Mouse (Mus musculus) right cerebral cortex, postnatal 36 days (tissue): ENCODE data around the gene Ptx4.
"Not testable (repeated sequence)": the region's sequence is repeated elsewhere in the genome, so short reads cannot be mapped to it uniquely, and the experiment has no call there.

Experiments used
- DNase-seq, 2 experiments: peaks; one replicate each; pipeline ENCODE4 v3.0.0; 2022; ENCODE audit warnings: low spot score in 2 of 2, mixed read lengths in 1 of 2

Ptx4 gene

DNA sequence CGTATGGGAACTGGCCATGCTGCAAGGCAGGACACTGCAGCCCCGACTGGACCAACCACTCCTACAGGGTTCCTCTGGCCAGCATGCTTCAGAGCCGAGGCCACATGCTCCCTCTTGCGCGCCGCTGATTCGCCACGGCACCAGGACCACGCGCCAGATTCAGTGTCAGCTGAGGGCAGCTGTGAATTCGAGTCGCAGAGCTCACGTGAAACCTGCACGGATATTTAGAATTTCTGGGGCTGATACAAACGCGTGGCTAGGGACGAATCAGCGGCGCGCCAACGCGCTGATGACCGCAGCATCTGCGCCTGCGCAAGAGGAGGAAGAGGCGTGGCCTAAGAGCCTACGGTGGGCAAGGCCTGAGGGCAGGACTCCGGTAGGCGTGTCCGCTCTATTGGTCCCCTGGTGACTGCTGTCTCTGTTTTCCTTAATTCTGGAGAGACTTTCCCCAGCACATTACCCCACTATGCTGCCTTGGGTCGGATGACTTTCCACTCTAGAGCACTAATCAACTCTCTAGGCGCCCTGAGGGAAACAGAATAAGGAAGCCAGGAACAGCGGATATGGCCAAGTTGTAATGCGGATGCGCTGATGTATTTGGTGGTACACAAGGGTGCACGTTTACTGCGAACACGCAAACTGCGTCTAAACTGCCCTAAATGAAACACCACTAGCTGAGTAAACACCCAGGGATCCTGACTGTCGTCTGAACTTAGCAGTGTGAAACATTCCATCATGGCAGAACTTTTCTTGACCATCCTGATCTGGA lies 4.7 kb upstream of the Ptx4 start, which contains the start of gene Telo2:
TSS of gene Telo2 (minus strand) at position 304 of the 769 bp plus-strand sequence.
- peak; percentile 86 to 87 for DNase-seq

DNA sequence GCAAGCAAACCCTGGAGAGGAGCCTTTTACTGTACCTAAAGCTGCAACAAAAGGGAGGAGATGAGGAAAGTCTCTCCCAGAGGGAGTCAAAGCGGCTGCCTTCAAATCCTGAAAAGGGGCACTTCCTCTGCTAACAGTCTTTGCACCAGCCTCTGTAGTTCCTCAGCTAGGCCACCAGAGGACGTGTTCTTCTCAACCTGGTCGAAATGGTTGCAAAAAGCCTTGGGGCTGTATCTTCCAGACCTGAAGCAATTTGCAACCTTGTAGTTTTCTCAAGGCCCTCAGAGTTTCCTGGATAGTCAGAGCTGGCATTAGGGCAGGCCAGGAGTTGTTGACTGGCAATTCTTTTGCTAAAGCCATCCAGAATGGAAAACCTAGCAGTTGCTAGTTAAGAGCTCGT lies 3.3 kb upstream of the Ptx4 start:
- DNase-seq, result no peak

DNA sequence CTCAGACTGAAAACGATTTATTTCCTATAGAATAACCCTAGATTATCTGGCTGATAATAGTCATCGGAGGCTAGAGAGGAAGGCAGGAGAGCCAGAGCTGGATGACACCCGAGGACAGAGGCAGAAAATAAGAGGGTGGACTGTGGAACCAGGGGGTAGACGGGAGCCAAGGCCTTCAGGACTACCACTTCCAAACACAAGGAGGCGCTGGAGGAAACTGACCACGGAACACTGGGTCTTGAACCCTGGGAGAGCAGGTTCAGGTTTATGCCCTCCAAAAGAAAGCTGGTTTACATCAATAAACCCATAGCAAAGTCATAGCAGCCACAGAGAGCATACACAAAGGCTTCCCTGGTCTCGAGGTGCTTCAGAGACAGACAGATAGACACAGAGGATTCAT lies 3.4 kb downstream of the Ptx4 start:
- no peak for DNase-seq

DNA sequence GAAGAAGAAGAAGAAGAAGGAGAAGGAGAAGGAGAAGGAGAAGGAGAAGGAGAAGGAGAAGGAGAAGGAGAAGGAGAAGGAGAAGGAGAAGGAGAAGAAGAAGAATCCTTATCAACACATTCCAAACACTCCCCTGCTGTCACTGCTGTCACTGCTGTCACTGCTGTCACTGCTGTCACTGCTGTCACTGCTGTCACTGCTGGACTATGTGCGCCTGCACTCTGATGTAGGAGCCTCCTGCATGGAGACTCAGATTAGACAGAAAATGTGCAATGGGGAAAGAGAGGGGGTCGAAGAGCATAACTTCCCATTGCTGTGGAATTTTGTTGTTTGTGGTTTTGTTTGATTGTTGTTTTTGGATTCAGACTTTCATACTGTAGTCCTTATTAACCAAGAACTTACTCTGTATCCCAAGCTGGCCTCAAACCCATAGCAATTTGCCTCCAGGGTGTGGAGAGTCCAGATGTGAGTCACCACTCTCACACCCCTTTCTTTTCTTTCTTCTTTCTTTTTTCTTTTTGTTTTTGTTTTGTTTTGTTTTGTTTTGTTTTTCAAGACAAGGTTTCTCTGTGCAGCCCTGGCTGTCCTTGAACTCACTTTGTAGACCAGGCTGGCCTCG lies 5.0 kb downstream of the Ptx4 start:
- not testable (repeated sequence) for DNase-seq

DNA sequence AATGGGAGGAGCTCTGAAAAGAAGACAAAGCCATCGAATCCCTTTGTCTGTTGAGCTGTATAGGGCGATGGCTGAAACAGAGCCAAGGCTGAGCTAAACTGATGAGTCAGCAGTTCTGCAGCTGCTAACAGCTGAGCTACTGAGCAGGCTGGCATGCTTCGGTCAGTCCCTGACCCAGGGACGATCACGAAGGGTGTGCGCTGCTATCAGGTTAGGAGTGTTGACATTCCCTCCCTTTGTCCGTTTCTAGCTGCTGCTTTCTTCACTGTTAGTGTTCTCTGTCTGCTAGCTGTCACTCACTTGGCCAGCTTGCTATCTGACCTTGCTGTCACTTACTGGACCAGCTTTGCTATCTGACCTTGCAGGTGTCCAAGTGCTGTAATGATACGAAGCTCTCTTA lies 6.5 kb downstream of the Ptx4 start:
- DNase-seq, result no peak

DNA sequence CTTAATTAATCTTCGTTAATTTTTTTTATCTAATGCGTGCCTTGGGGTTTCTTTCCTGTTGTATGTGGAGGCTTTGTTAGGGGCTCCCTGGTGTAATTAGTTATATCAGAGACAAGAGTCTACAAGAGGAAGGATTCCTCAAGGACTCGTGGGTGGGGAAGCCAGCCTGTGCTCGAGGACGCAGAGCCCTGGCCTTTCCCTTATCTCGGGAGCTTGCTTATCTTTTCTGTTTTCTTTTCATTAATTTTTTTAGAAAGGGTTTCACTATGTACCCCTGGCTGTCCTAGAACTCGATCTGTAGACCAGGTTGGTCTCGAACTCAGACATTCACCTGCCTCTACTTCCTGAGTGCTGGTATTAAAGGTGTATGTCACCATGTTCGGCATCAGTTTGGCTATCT lies 7.1 kb downstream of the Ptx4 start:
- no peak for DNase-seq

DNA sequence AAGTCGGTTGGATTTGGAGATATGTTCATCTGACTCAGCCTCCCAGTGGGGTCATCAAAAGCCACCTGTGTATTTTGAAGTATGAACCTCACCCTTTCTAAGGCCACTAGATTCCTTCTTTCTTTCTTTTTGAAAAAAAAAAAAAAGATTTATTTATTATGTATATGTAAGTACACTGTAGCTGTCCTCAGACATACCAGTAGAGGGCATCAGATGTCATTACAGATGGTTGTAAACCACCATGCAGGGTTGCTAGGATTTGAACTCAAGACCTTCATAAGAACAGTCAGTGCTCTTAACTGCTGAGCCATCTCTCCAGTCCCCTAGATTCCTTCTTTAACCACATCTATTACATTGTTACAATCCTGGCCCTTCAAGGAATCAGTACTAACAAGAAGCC lies 9.5 kb downstream of the Ptx4 start:
- DNase-seq, result no peak

DNA sequence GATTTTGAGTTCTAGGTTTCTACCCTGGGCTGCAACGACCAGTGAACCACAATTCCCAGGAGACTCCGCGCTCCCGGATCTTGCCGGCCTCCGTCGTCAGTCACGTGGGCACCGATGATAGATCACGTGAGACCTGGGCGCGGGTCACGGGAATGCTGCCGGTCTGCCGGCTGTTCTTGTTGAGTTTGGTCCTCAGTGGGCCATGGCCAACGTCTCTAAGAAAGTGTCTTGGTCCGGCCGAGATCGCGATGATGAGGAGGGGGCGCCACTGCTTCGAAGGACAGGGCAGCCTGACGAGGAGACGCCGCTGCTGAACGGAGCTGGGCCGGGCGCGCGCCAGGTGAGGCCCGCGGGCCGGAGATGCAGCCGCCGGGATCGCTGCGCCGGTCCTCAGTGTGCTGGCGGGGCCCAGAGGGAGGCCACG lies 12.7 kb downstream of the Ptx4 start, which contains the start of gene Clcn7:
TSS of gene Clcn7 (plus strand) at position 117 of the 424 bp plus-strand sequence.
- peak; percentile 95 for DNase-seq

DNA sequence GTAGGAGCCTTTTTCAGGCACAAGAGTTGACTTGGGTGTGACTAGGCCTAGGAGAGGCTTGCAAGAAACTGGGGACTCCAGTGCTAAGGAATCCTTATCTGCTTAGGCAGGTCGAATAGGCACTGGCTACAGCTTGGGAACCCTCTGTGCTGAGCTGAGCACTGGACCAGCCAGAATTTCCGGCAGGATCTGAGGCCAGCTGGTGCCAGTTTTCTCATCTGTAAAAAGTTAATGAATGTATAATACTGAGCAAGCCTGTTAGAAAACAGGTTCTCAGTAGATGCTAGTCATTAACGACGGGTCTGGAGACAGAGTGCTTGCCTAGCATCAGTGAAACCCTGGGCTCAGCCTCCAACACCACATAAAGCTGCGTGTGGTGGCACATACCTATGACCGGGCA lies 15.1 kb downstream of the Ptx4 start:
- DNase-seq, result no peak

DNA sequence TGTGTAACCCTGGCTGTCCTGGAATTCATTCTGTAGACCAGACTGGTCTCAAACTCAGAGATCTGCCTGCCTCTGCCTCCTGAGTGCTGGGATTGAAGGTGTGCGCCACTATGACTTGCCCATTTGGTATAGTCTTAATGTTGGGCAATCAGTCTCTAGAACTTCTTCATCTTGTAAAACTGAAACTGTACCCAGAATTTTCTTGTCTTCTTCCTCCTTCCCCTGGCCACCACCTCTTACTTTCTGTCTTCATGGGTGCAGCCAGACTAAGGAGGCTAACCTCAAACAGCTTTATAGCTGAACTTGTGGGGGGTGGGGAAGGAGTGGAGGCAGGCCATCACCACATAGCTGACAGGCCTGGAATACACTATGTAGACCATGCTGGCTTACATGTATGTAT lies 18.2 kb downstream of the Ptx4 start:
- no peak for DNase-seq

DNA sequence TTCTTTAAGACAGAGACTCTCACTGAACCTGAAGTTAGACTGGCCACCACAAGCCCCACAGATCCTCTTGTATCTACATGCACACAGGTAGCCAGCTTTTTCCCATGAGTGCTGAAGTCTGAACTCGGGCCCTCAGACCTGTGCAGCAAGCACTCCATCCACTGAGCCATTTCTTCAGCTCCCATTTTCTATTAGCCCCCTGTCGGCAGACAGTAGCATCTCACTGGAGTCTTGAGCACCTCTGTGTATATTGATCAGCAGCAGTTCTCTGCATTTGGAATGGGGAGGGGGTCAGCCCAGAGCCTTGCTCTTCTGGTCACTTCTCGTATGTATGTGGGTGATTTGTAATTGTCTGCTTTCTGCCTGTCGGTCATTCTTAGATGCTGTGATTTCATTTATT lies 19.4 kb downstream of the Ptx4 start:
- no peak for DNase-seq

DNA sequence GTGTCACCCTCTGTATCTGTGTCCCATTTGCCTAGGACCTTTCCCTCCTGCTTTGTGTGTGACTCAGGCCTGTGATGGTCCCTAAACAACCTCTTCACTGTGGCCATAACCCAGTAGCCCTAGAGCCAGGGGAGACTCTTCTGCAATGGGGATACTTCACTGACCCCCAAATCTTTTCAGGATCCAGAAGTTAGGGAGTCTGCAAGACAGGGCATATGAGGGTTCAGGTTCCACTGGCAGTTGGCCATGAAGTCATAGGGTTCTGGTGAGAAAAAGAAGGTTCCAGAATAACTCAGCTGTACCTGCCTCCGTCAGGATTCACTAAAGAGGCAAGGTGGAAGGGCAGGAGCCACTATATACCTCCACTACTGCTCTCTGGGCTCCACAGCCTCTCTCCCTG lies 41.6 kb downstream of the Ptx4 start, which contains the start of gene Ccdc154:
TSS of gene Ccdc154 (plus strand) at position 301 of the 400 bp plus-strand sequence.
- no peak for DNase-seq

DNA sequence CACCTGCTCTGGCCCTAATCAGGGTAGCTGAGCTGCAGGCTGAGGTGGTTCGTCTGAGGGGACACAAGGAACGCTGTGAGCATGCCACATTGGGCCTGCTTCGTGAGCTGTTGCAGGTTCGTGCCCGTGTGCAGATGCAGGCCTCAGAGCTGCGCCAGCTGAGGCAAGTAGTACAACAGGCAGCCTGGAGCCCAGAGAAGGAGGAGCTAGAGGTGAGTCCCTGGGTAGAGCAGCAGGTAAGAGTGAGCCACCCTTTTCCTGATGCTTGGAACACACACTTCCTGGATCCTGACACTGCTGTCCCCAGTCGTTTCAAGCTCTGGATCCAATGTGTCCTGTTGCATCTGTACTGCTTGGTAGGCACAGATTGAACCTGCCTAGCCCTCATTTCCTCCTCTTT lies 42.8 kb downstream of the Ptx4 start:
- no peak for DNase-seq

DNA sequence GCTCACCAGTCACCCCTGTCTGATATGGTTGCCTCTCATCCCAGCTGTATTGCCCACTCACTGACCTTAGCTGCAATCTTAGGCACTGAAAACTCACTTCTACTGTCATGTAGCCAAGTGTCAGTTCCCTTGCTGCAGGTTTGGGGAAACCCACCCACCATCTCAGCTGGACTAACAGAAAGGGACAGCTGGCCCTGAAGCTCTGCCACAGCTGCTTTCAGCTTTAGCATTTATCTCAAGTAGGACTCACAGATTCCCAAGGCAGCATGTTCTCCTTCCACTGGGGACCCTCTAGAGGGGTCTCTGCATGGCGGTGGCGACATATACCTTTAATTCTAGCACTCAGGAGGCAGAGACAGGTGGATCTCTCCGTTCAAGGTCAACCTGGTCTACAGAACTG lies 44.2 kb downstream of the Ptx4 start:
- DNase-seq, result no peak

DNA sequence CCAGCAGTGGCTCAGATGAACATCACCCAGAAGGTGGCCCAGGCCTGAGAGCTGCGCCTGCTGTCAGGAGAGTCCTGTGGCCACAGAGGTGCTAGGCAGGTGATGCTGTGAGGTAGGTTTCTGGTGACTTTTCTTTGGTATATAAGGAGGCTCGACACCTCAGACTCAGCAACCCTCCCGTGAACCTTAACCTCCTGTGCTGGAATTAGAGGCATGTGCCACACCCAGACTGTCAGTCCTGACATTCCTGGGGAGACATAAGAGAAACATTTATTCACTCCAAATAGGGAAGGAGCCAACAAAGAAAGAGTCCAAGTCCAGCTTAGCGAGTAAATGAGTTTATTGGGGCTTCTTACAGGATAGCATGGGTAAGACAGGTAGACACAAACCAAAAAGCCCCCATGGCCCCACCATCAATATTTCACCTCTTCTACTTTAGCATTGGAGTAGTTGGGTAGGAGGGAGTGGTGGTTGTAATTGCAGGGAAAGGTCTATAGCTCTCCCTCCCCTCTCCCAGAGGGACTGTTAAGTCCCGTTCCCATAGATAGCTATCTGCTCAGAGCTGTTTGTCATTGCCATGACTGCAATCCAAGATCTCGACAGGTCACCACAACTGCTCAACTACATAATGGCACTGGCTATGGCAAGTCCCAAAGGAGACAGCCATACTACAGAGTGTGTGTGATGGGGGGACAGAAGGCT lies 45.6 kb downstream of the Ptx4 start:
- DNase-seq, result no peak

DNA sequence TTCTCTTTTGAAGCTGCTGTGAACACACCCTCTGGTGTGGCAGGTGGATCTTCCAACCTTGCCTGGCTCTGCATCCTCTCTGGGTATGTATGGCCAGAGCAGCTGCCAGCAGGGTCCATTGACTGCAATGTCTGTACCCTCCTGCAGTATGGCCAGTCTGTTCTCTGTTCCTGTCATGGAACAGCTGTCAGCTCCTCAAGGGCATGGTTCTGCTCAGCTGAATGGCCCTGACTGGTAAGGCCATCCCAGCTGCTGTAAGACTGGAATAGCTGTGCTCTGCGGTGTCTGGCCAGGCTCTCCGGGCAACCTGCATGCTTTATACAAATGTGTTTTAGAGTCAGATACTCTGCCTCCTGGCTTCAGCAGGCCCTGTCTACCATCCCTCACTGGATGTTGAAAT lies 49.1 kb downstream of the Ptx4 start:
- no peak for DNase-seq

DNA sequence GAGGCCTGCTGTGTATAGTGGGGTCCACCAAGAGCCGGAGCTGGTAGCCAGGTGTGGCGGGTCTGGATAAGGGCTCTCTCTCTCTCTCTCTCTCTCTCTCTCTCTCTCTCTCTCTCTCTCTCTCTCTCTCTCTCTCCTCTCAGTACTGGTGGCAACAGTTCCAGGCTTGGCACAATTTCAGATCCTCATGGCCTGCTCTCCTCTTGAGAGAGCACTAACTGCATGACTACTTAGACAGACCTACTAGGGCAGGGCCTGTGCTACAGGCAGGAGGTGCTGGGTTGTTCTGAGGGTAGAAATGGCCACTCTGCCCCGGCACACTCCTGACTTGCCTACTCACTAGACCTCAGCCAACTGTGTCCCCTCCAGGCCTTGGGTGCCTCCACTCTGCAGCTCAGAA lies 52.0 kb downstream of the Ptx4 start:
- DNase-seq, result no peak
